Comparison of ENCODE assay signal across 25 mouse cellular contexts in the genomic region with DNA sequence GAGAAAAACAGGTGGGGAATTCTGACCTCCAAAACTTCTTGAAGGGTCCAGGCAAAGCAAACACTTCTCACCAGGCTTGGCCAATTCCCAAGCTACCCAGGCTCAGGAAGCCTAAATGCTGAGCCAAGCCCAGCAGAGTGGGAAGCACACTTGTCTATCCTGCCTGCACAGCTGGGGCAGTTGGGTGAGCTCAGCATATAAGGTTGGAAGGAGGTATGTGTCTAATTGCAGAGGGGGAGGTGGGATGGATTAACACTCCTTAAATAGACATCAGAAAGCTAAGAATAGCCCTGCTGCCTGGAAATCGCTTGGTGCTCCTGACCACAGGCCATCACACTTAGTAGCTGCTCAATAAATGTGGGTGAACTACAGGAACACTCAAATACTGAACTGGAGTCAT. TPM values are rescaled to one million over a fixed set of nuclear protein-coding genes. Genes with fewer than 3 reads are reported as not detected.
DNase-seq lines count a peak whose midpoint lies in the region; ATAC-seq lines count a peak whose summit lies in the region.
"Had no signal": no experiment of that assay in that cellular context is flagged by ENCODE, and none has a peak within 500 bp of the region (broad histone marks: within the 10 kb centered on the region; RNA-seq: fewer than 3 reads in every experiment).

No protein-coding gene starts in this region.

- DNase-seq in embryonic facial prominence, embryonic 14.5 days (ENCODE audit: low spot score), result peak; percentile 23
- DNase-seq in embryonic facial prominence, embryonic 10.5 days (ENCODE audit: low spot score), result no peak
- DNase-seq in heart, postnatal 4 days, result no peak
- no peak for DNase-seq in limb, embryonic 10.5 days (ENCODE audit: low spot score)
- DNase-seq in cerebellum, adult 11 months, result no peak
- DNase-seq: adrenal gland, postnatal 10 days; cerebellum, adult 9-11 months; embryo, embryonic 11 days; gastrocnemius, postnatal 10 days; kidney, adult 18-20 months; kidney, postnatal 4 days; liver, embryonic 13.5 days; lung, adult 18-20 months; lung, postnatal 4 days had no signal

- 75% methylated on average over 1 of the region's 1 CpGs for whole genome bisulfite sequencing in embryonic facial prominence, embryonic 14.5 days
- WGBS in embryonic facial prominence, embryonic 10.5 days, result 94% methylated on average over 1 of the region's 1 CpGs
- WGBS in heart, embryonic 12.5 days, result 45% methylated on average over 1 of the region's 1 CpGs
- 63% methylated on average over 1 of the region's 1 CpGs for WGBS in limb, embryonic 15.5 days
- 79% methylated on average over 1 of the region's 1 CpGs for WGBS in limb, embryonic 10.5 days

- no peak overlapping the region for H3K4me2 ChIP-seq in embryonic facial prominence, embryonic 14.5 days (ENCODE audit: low read depth, low read length)
- no peak overlapping the region for H3K4me2 ChIP-seq in heart, embryonic 12.5 days
- no peak overlapping the region for H3K4me2 ChIP-seq in limb, embryonic 15.5 days
- H3K4me2 ChIP-seq: embryonic facial prominence, embryonic 13.5 days; liver, embryonic 13.5 days; midbrain, embryonic 12.5 days; stomach, embryonic 15.5 days had no signal

- H3K27ac ChIP-seq in embryonic facial prominence, embryonic 14.5 days (replicated peaks; ENCODE audit: low read depth, low read length), result no peak overlapping the region
- no peak overlapping the region; the same call in 1 of the 2 replicates for H3K27ac ChIP-seq in embryonic facial prominence, embryonic 10.5 days (replicated peaks)
- peak overlapping the region; percentile 47; the same call in 1 of the 2 replicates for H3K27ac ChIP-seq in heart, embryonic 12.5 days (ENCODE audit: poor library complexity, severe bottlenecking)
- peak overlapping the region; percentile 23; the same call in 1 of the 2 replicates for H3K27ac ChIP-seq in limb, embryonic 15.5 days
- H3K27ac ChIP-seq in limb, embryonic 10.5 days, result no peak overlapping the region
- H3K27ac ChIP-seq: embryonic facial prominence, embryonic 13.5 days; liver, embryonic 13.5 days; midbrain, embryonic 12.5 days; stomach, embryonic 15.5 days had no signal

- no peak overlapping the region for H3K4me3 ChIP-seq in embryonic facial prominence, embryonic 14.5 days (ENCODE audit: low read depth, low read length)
- no peak overlapping the region for H3K4me3 ChIP-seq in embryonic facial prominence, embryonic 10.5 days
- no peak overlapping the region for H3K4me3 ChIP-seq in heart, embryonic 12.5 days
- H3K4me3 ChIP-seq in limb, embryonic 15.5 days, result no peak overlapping the region
- H3K4me3 ChIP-seq in limb, embryonic 10.5 days, result no peak overlapping the region
- H3K4me3 ChIP-seq: embryonic facial prominence, embryonic 13.5 days; erythroblast, embryonic 14.5 days; liver, embryonic 13.5 days; megakaryocyte, embryonic 14.5 days; midbrain, embryonic 12.5 days; stomach, embryonic 15.5 days had no signal

- H3K36me3 ChIP-seq in embryonic facial prominence, embryonic 14.5 days (ENCODE audit: control insufficient read depth, insufficient read depth, low read length), result 0 out of 2 replicates have a peak, but pooled peaks cover 6% of the 10 kb centered on the region
- peaks cover 7% of the 10 kb centered on the region; the same call in 1 of the 2 replicates for H3K36me3 ChIP-seq in embryonic facial prominence, embryonic 10.5 days (replicated peaks)
- H3K36me3 ChIP-seq in heart, embryonic 12.5 days, result peaks cover 14% of the 10 kb centered on the region
- H3K36me3 ChIP-seq in limb, embryonic 15.5 days, result peaks cover 12% of the 10 kb centered on the region; the same call in 1 of the 2 replicates
- H3K36me3 ChIP-seq in limb, embryonic 10.5 days, result peaks cover 14% of the 10 kb centered on the region; the same call in 1 of the 2 replicates
- H3K36me3 ChIP-seq: liver, embryonic 13.5 days; midbrain, embryonic 12.5 days; stomach, embryonic 15.5 days had no signal

- no peak for ATAC-seq in embryonic facial prominence, embryonic 14.5 days (ENCODE audit: low read depth)
- ATAC-seq in heart, embryonic 12.5 days (ENCODE audit: insufficient number of reproducible peaks, low FRiP score), result peak; percentile 53; the same call in 1 of the 2 replicates
- no peak; the same call in 1 of the 2 replicates for ATAC-seq in limb, embryonic 15.5 days (ENCODE audit: insufficient number of reproducible peaks, low FRiP score, low TSS enrichment, low read depth)
- ATAC-seq: forebrain, embryonic 16.5 days; hindbrain, embryonic 16.5 days; lung, postnatal 0 days had no signal

- H3K27me3 ChIP-seq in embryonic facial prominence, embryonic 14.5 days (replicated peaks; ENCODE audit: control insufficient read depth, insufficient read depth, low read length), result no peaks in the 10 kb centered on the region
- H3K27me3 ChIP-seq in embryonic facial prominence, embryonic 10.5 days (replicated peaks; ENCODE audit: low read depth, poor library complexity, severe bottlenecking), result no peaks in the 10 kb centered on the region
- no peaks in the 10 kb centered on the region for H3K27me3 ChIP-seq in heart, embryonic 12.5 days (replicated peaks)
- no peaks in the 10 kb centered on the region for H3K27me3 ChIP-seq in limb, embryonic 15.5 days
- H3K27me3 ChIP-seq in limb, embryonic 10.5 days (ENCODE audit: low read depth, poor library complexity, severe bottlenecking), result no peaks in the 10 kb centered on the region
- H3K27me3 ChIP-seq: embryonic facial prominence, embryonic 13.5 days; liver, embryonic 13.5 days; midbrain, embryonic 12.5 days; stomach, embryonic 15.5 days had no signal

- no peak overlapping the region for H3K9ac ChIP-seq in embryonic facial prominence, embryonic 14.5 days (ENCODE audit: low read depth, low read length)
- no peak overlapping the region for H3K9ac ChIP-seq in heart, embryonic 12.5 days
- H3K9ac ChIP-seq in limb, embryonic 15.5 days, result no peak overlapping the region
- H3K9ac ChIP-seq: embryonic facial prominence, embryonic 13.5 days; liver, embryonic 13.5 days; midbrain, embryonic 12.5 days; stomach, embryonic 15.5 days had no signal

- H3K9me3 ChIP-seq in embryonic facial prominence, embryonic 14.5 days (ENCODE audit: control insufficient read depth, low read length), result no peaks in the 10 kb centered on the region
- no peaks in the 10 kb centered on the region for H3K9me3 ChIP-seq in embryonic facial prominence, embryonic 10.5 days
- H3K9me3 ChIP-seq in heart, embryonic 12.5 days (replicated peaks), result no peaks in the 10 kb centered on the region
- no peaks in the 10 kb centered on the region for H3K9me3 ChIP-seq in limb, embryonic 15.5 days
- no peaks in the 10 kb centered on the region for H3K9me3 ChIP-seq in limb, embryonic 10.5 days (replicated peaks)
- H3K9me3 ChIP-seq: embryonic facial prominence, embryonic 13.5 days; G1E; liver, embryonic 13.5 days; megakaryocyte, embryonic 14.5 days; midbrain, embryonic 12.5 days; stomach, embryonic 15.5 days had no signal

- H3K4me1 ChIP-seq in embryonic facial prominence, embryonic 14.5 days (ENCODE audit: control insufficient read depth, insufficient read depth, low read length), result no peaks in the 10 kb centered on the region
- H3K4me1 ChIP-seq in embryonic facial prominence, embryonic 10.5 days, result peaks cover 12% of the 10 kb centered on the region
- H3K4me1 ChIP-seq in heart, embryonic 12.5 days (replicated peaks), result peaks cover 53% of the 10 kb centered on the region
- peaks cover 30% of the 10 kb centered on the region for H3K4me1 ChIP-seq in limb, embryonic 15.5 days
- peaks cover 16% of the 10 kb centered on the region for H3K4me1 ChIP-seq in limb, embryonic 10.5 days
- H3K4me1 ChIP-seq: liver, embryonic 13.5 days; midbrain, embryonic 12.5 days; stomach, embryonic 15.5 days had no signal

RNA-seq across cellular contexts. Expression of gene Timp3, which starts 13.3 kb away (rescaled TPM):
- polyA plus RNA-seq in embryonic facial prominence, embryonic 14.5 days (2014; fragmentation: Nextera tagmentation; extraction: Ambion mirVana), result 77.5 and 86.6 TPM in 2 replicates
- 29.4 and 36.3 TPM in 2 replicates for polyA plus RNA-seq in embryonic facial prominence, embryonic 10.5 days (2016; fragmentation: Nextera tagmentation; extraction: Ambion mirVana)
- polyA plus RNA-seq in heart, embryonic 12.5 days (2016; fragmentation: Nextera tagmentation; extraction: Ambion mirVana), result 70.8 and 71.5 TPM in 2 replicates
- total RNA-seq in heart, postnatal 4 days (2021), result 100 to 1,000 TPM; 139 to 143 TPM
- 85.5 and 93.5 TPM in 2 replicates for polyA plus RNA-seq in limb, embryonic 15.5 days (2015; fragmentation: Nextera tagmentation; extraction: Ambion mirVana)
- polyA plus RNA-seq in limb, embryonic 10.5 days (2016; fragmentation: Nextera tagmentation; extraction: Ambion mirVana), result 28.9 and 43.5 TPM in 2 replicates

Comparison
In these comparisons a context has a peak if more than half of its experiments do, and no peak if none do; other contexts are left out.
1. H3K27ac ChIP-seq: peak in heart, embryonic 12.5 days (single experiment) and limb, embryonic 15.5 days (single experiment); none in embryonic facial prominence, embryonic 14.5 days (single experiment), embryonic facial prominence, embryonic 10.5 days (single experiment) and limb, embryonic 10.5 days (single experiment).